Mouse (Mus musculus): ENCODE measurements at regions not wholly inside any gene's neighbourhood (a gene's known extent, or its start where the extent isn't known, plus 50 kb on each side); places are given as distances from the start of the nearest gene placed in this dataset.
"Not testable (repeated sequence)": the region's sequence is repeated elsewhere in the genome, so short reads cannot be mapped to it uniquely, and the experiment has no call there.

GRCm38 (mm10) chr4:131173783-131174460, 229.7 kb downstream of the Matn1 start:
- no peak for TF ChIP-seq POLR2A (IDR thresholded peaks at IDR 0.05; ENCODE audit: low read depth, low read length)
- no peak for TF ChIP-seq CTCF (IDR thresholded peaks at IDR 0.05; ENCODE audit: borderline replicate concordance, insufficient read depth, low read length)
- Histone ChIP-seq H3K4me1 (ENCODE audit: control insufficient read depth, insufficient read depth, low read length) (no peaks in the 10 kb centered on the region), H3K27ac (ENCODE audit: insufficient read depth, low read length) (no peak overlapping the region), H3K4me3 (ENCODE audit: insufficient read depth, low read length) (no peak overlapping the region)

GRCm38 (mm10) chr4:131176701-131177100, 232.5 kb downstream of the Matn1 start:
- H3K4me1 ChIP-seq (ENCODE audit: control insufficient read depth, insufficient read depth, low read length): no peaks in the 10 kb centered on the region
- no peak overlapping the region for H3K27ac ChIP-seq (ENCODE audit: insufficient read depth, low read length)
- no peak for TF ChIP-seq CTCF (IDR thresholded peaks at IDR 0.05; ENCODE audit: borderline replicate concordance, insufficient read depth, low read length)
- TF ChIP-seq POLR2A (IDR thresholded peaks at IDR 0.05; ENCODE audit: low read depth, low read length): no peak
- no peak overlapping the region for H3K4me3 ChIP-seq (ENCODE audit: insufficient read depth, low read length)

GRCm38 (mm10) chr4:131177889-131178288, 233.7 kb downstream of the Matn1 start:
- TF ChIP-seq CTCF (IDR thresholded peaks at IDR 0.05; ENCODE audit: borderline replicate concordance, insufficient read depth, low read length) (no peak), POLR2A (IDR thresholded peaks at IDR 0.05; ENCODE audit: low read depth, low read length) (no peak)
- Histone ChIP-seq H3K27ac (ENCODE audit: insufficient read depth, low read length) (no peak overlapping the region), H3K4me1 (ENCODE audit: control insufficient read depth, insufficient read depth, low read length) (no peaks in the 10 kb centered on the region), H3K4me3 (ENCODE audit: insufficient read depth, low read length) (no peak overlapping the region)

GRCm38 (mm10) chr4:131178642-131179041, 234.5 kb downstream of the Matn1 start:
- not testable (repeated sequence) for H3K4me3 ChIP-seq (ENCODE audit: insufficient read depth, low read length); H3K27ac ChIP-seq (ENCODE audit: insufficient read depth, low read length); H3K4me1 ChIP-seq (ENCODE audit: control insufficient read depth, insufficient read depth, low read length)

GRCm38 (mm10) chr4:131188066-131188465, 243.9 kb downstream of the Matn1 start:
- no peak for TF ChIP-seq POLR2A (IDR thresholded peaks at IDR 0.05; ENCODE audit: low read depth, low read length)
- no peak for TF ChIP-seq CTCF (IDR thresholded peaks at IDR 0.05; ENCODE audit: borderline replicate concordance, insufficient read depth, low read length)
- H3K4me3 ChIP-seq (ENCODE audit: insufficient read depth, low read length): no peak overlapping the region

GRCm38 (mm10) chr4:131191106-131191880, 247.1 kb downstream of the Matn1 start:
- Histone ChIP-seq H3K4me1 (ENCODE audit: control insufficient read depth, insufficient read depth, low read length) (no peaks in the 10 kb centered on the region), H3K27ac (ENCODE audit: insufficient read depth, low read length) (no peak overlapping the region), H3K4me3 (ENCODE audit: insufficient read depth, low read length) (no peak overlapping the region)
- no peak for TF ChIP-seq POLR2A (IDR thresholded peaks at IDR 0.05; ENCODE audit: low read depth, low read length)
- TF ChIP-seq CTCF (IDR thresholded peaks at IDR 0.05; ENCODE audit: borderline replicate concordance, insufficient read depth, low read length): no peak

More at GRCm38 (mm10) chr4:131188066-131188465, 243.9 kb downstream of the Matn1 start:
- H3K27ac ChIP-seq (ENCODE audit: insufficient read depth, low read length): no peak overlapping the region
- H3K4me1 ChIP-seq (ENCODE audit: control insufficient read depth, insufficient read depth, low read length): no peaks in the 10 kb centered on the region

GRCm38 (mm10) chr4:131193900-131194419, 249.8 kb downstream of the Matn1 start:
- no peaks in the 10 kb centered on the region for H3K4me1 ChIP-seq (ENCODE audit: control insufficient read depth, insufficient read depth, low read length)
- TF ChIP-seq CTCF (IDR thresholded peaks at IDR 0.05; ENCODE audit: borderline replicate concordance, insufficient read depth, low read length) (no peak), POLR2A (IDR thresholded peaks at IDR 0.05; ENCODE audit: low read depth, low read length) (no peak)
- no peak overlapping the region for H3K27ac ChIP-seq (ENCODE audit: insufficient read depth, low read length)
- no peak overlapping the region for H3K4me3 ChIP-seq (ENCODE audit: insufficient read depth, low read length)

GRCm38 (mm10) chr4:131196147-131196546, 252.0 kb downstream of the Matn1 start:
- Histone ChIP-seq H3K4me1 (ENCODE audit: control insufficient read depth, insufficient read depth, low read length) (no peaks in the 10 kb centered on the region), H3K4me3 (ENCODE audit: insufficient read depth, low read length) (no peak overlapping the region), H3K27ac (ENCODE audit: insufficient read depth, low read length) (no peak overlapping the region)
- TF ChIP-seq POLR2A (IDR thresholded peaks at IDR 0.05; ENCODE audit: low read depth, low read length) (no peak), CTCF (IDR thresholded peaks at IDR 0.05; ENCODE audit: borderline replicate concordance, insufficient read depth, low read length) (no peak)

- no peak overlapping the region for H3K27ac ChIP-seq (ENCODE audit: insufficient read depth, low read length)
- H3K4me3 ChIP-seq (ENCODE audit: insufficient read depth, low read length): no peak overlapping the region
- TF ChIP-seq CTCF (IDR thresholded peaks at IDR 0.05; ENCODE audit: borderline replicate concordance, insufficient read depth, low read length) (no peak), POLR2A (IDR thresholded peaks at IDR 0.05; ENCODE audit: low read depth, low read length) (no peak)
- H3K4me1 ChIP-seq (ENCODE audit: control insufficient read depth, insufficient read depth, low read length): no peaks in the 10 kb centered on the region
These were observed 259.5 kb downstream of the Matn1 start for GRCm38 (mm10) chr4:131203721-131204120.

- Histone ChIP-seq H3K27ac (ENCODE audit: insufficient read depth, low read length) (no peak overlapping the region), H3K4me1 (ENCODE audit: control insufficient read depth, insufficient read depth, low read length) (no peaks in the 10 kb centered on the region), H3K4me3 (ENCODE audit: insufficient read depth, low read length) (no peak overlapping the region)
- TF ChIP-seq POLR2A (IDR thresholded peaks at IDR 0.05; ENCODE audit: low read depth, low read length) (no peak), CTCF (IDR thresholded peaks at IDR 0.05; ENCODE audit: borderline replicate concordance, insufficient read depth, low read length) (no peak)
These were observed 260.5 kb downstream of the Matn1 start for GRCm38 (mm10) chr4:131204722-131205121.

Measured in embryonic fibroblast, embryonic 13.5 days (primary cell).